Comparison of ENCODE assay signal across 10 mouse cellular contexts in the genomic region with DNA sequence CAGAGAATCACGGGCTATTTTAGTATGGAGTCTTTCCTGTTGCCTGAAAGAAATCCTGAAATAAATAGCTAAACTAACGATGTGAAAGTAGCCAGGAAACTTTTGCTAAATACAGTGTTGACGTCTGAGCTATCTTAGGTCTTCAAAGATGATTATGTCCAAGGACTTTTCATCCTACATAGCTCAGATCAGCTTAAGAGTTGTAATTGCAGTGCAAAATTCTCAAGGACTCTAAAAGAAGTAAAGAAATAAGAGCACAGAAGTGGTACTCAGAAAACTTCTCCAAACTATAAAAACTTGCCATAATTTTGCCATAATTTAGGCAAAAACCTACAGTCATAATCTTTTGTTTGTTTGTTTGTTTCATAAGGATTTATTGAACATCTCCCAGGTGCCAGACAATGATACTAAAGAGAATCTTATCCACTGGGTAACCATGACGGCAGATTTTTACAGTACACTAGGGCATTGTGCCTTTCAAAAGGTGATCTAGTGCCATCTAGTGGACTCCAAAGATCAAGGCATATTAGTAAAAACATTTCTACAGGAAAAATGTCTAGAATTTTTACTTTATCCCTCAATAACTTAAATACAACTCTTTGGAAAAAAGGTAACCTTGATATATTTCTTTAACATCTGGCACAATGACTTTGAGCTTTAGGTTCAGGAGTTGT. TPM values are rescaled to one million over a fixed set of nuclear protein-coding genes. Genes with fewer than 3 reads are reported as not detected.
DNase-seq lines count a peak whose midpoint lies in the region; ATAC-seq lines count a peak whose summit lies in the region.
"Had no signal": no experiment of that assay in that cellular context is flagged by ENCODE, and none has a peak within 500 bp of the region (broad histone marks: within the 10 kb centered on the region; RNA-seq: fewer than 3 reads in every experiment).

No protein-coding gene starts in this region.

- peak; percentile 31 for DNase-seq in kidney, postnatal 14 days
- DNase-seq in kidney, adult 11 months = no peak
- DNase-seq in MN1 (ENCODE audit: low spot score) = peak; percentile 54
- peak; percentile 77 for DNase-seq in embryo, embryonic 10 days (ENCODE audit: low spot score)
- DNase-seq in mesoderm, embryonic 11.5 days (ENCODE audit: low read depth, low spot score) = peak; percentile 64
- DNase-seq in urinary bladder, postnatal 10 days (ENCODE audit: low spot score) = no peak
- no peak for DNase-seq in ovary, postnatal 36 days (ENCODE audit: low spot score)

- no peak for ATAC-seq in heart, embryonic 11.5 days (replicated peaks; ENCODE audit: insufficient number of reproducible peaks, low FRiP score, low TSS enrichment)

- no peaks in the 10 kb centered on the region for H3K27me3 ChIP-seq in heart, embryonic 11.5 days (ENCODE audit: control insufficient read depth, insufficient read depth, low read length)
- H3K27me3 ChIP-seq: embryonic facial prominence, embryonic 15.5 days had no signal

- H3K27ac ChIP-seq in heart, embryonic 11.5 days (ENCODE audit: low read depth, low read length) = no peak overlapping the region
- H3K27ac ChIP-seq: embryonic facial prominence, embryonic 15.5 days had no signal

- no peak overlapping the region for H3K4me3 ChIP-seq in heart, embryonic 11.5 days (ENCODE audit: low read depth, low read length)
- H3K4me3 ChIP-seq: embryonic facial prominence, embryonic 15.5 days had no signal

- no peak overlapping the region for H3K9ac ChIP-seq in heart, embryonic 11.5 days (ENCODE audit: low read depth, low read length)
- H3K9ac ChIP-seq: embryonic facial prominence, embryonic 15.5 days had no signal

- no peaks in the 10 kb centered on the region for H3K9me3 ChIP-seq in heart, embryonic 11.5 days (replicated peaks; ENCODE audit: control insufficient read depth, low read length)
- H3K9me3 ChIP-seq: embryonic facial prominence, embryonic 15.5 days had no signal

- H3K36me3 ChIP-seq in heart, embryonic 11.5 days (ENCODE audit: control insufficient read depth, insufficient read depth, low read length) = no peaks in the 10 kb centered on the region
- H3K36me3 ChIP-seq: embryonic facial prominence, embryonic 15.5 days had no signal

- 48% methylated on average over 4 of the region's 4 CpGs for WGBS in heart, embryonic 11.5 days (ENCODE audit: insufficient replicate concordance)

- H3K4me2 ChIP-seq in heart, embryonic 11.5 days = no peak overlapping the region
- H3K4me2 ChIP-seq: embryonic facial prominence, embryonic 15.5 days had no signal

- no peaks in the 10 kb centered on the region for H3K4me1 ChIP-seq in heart, embryonic 11.5 days (ENCODE audit: control insufficient read depth, insufficient read depth, low read length)
- H3K4me1 ChIP-seq: embryonic facial prominence, embryonic 15.5 days had no signal

RNA-seq across cellular contexts. Expression of a gene that starts 41.3 kb away (rescaled TPM):
- polyA plus RNA-seq in heart, embryonic 11.5 days (2014; fragmentation: Nextera tagmentation; extraction: Ambion mirVana) = 0.19 and 0.34 TPM in 2 replicates
- polyA plus RNA-seq: spleen, adult 2 months had no signal

Comparison
In these comparisons a context has a peak if more than half of its experiments do, and no peak if none do; other contexts are left out.
1. DNase-seq: peak in kidney, postnatal 14 days (single experiment), MN1 (single experiment), embryo, embryonic 10 days (single experiment) and mesoderm, embryonic 11.5 days (single experiment); none in kidney, adult 11 months (single experiment), urinary bladder, postnatal 10 days (single experiment) and ovary, postnatal 36 days (single experiment).